In the genomic region with DNA sequence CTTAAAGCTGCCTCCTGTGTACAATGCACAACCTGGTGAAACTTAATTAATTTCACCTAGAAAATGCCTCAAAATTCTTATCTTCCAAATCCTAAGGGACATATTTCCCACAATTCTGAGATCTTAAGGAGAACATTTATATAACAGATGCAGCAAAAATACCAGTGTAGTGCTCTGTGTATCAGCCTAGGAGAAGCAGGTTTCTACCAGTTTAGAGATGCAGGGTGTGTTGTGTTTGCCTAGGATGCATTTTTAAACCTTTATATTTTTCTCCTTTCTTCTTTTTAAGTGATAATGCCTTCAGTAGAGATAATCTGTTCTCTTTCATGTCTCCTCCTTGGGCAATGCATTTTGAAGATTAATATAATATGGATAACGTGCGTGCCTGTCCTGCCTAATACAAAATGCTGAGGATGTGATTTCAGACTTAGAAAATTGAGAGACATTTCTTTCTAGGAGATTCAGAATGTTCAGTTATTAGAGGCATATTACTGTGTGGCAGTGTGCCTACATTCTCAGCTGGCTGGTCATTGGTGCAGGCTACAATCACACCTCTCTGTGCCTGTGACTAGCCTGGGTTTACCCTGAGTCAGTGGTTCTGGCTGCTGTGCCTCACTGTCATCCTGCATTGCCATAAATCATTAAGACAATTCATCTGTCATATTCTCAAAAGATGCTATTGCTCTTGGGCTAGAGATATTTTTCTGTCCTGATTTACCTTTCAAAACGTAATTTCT, we compare ENCODE assay signal across 15 mouse cellular contexts.
"Had no signal": no experiment of that assay in that cellular context is flagged by ENCODE, and none has a peak within 500 bp of the region (broad histone marks: within the 10 kb centered on the region; RNA-seq: fewer than 3 reads in every experiment).

No protein-coding gene starts in this region.

- H3K4me3 ChIP-seq: limb, embryonic 15.5 days; liver, embryonic 12.5 days; myocyte; neural tube, embryonic 13.5 days; stomach, embryonic 15.5 days had no signal

- H3K4me1 ChIP-seq: limb, embryonic 15.5 days; liver, embryonic 12.5 days; neural tube, embryonic 13.5 days; stomach, embryonic 15.5 days had no signal

- DNase-seq: kidney, adult 8-10 months; kidney, postnatal 25 days; layer of hippocampus, postnatal 36 days; lung, embryonic 14.5 days; lung, postnatal 10 days; lung, postnatal 4 days; retina, postnatal 1 day; thymus, adult 2 months; thymus, postnatal 25 days had no signal

- H3K36me3 ChIP-seq: limb, embryonic 15.5 days; liver, embryonic 12.5 days; neural tube, embryonic 13.5 days; stomach, embryonic 15.5 days had no signal

- H3K9me3 ChIP-seq: limb, embryonic 15.5 days; liver, embryonic 12.5 days; neural tube, embryonic 13.5 days; stomach, embryonic 15.5 days had no signal

- H3K4me2 ChIP-seq: limb, embryonic 15.5 days; liver, embryonic 12.5 days; lung, embryonic 14.5 days; neural tube, embryonic 13.5 days; stomach, embryonic 15.5 days had no signal

- H3K9ac ChIP-seq: limb, embryonic 15.5 days; liver, embryonic 12.5 days; lung, embryonic 14.5 days; neural tube, embryonic 13.5 days; stomach, embryonic 15.5 days had no signal

- ATAC-seq: intestine, embryonic 16.5 days; liver, embryonic 12.5 days had no signal

- H3K27ac ChIP-seq: limb, embryonic 15.5 days; liver, embryonic 12.5 days; neural tube, embryonic 13.5 days; stomach, embryonic 15.5 days had no signal

- H3K27me3 ChIP-seq: limb, embryonic 15.5 days; liver, embryonic 12.5 days; neural tube, embryonic 13.5 days; stomach, embryonic 15.5 days had no signal
